In genomic region chr2:69193555-69193954, GRCm38 (mm10) we compare ENCODE assay signal across 21 mouse cellular contexts. TPM values are rescaled to one million over a fixed set of nuclear protein-coding genes. Genes with fewer than 3 reads are reported as not detected.
"Had no signal": no experiment of that assay in that cellular context is flagged by ENCODE, and none has a peak within 500 bp of the region (broad histone marks: within the 10 kb centered on the region; RNA-seq: fewer than 3 reads in every experiment).

No protein-coding gene starts in this region.

- H3K27ac ChIP-seq: intestine, embryonic 15.5 days; layer of hippocampus, adult 2 months; limb, embryonic 13.5 days; liver, embryonic 14.5 days; midbrain, embryonic 13.5 days; stomach, embryonic 15.5 days had no signal

- H3K9me3 ChIP-seq: intestine, embryonic 15.5 days; limb, embryonic 13.5 days; midbrain, embryonic 13.5 days; stomach, embryonic 15.5 days had no signal

- H3K4me3 ChIP-seq: intestine, embryonic 15.5 days; layer of hippocampus, adult 2 months; limb, embryonic 13.5 days; midbrain, embryonic 13.5 days; myocyte; stomach, embryonic 15.5 days had no signal

- DNase-seq: kidney, adult 18-20 months; kidney, postnatal 10 days; kidney, postnatal 4 days; left cerebral cortex, postnatal 4 days; lung, embryonic 14.5 days; right cerebral cortex, postnatal 4 days; spleen, adult 18-20 months; thymus, postnatal 4 days had no signal

- H3K9ac ChIP-seq: intestine, embryonic 15.5 days; limb, embryonic 13.5 days; liver, embryonic 14.5 days; lung, embryonic 14.5 days; midbrain, embryonic 13.5 days; stomach, embryonic 15.5 days had no signal

- H3K4me1 ChIP-seq: intestine, embryonic 15.5 days; limb, embryonic 13.5 days; midbrain, embryonic 13.5 days; stomach, embryonic 15.5 days had no signal

- H3K4me2 ChIP-seq: intestine, embryonic 15.5 days; limb, embryonic 13.5 days; lung, embryonic 14.5 days; midbrain, embryonic 13.5 days; stomach, embryonic 15.5 days had no signal

- H3K27me3 ChIP-seq: intestine, embryonic 15.5 days; limb, embryonic 13.5 days; midbrain, embryonic 13.5 days; stomach, embryonic 15.5 days had no signal

- ATAC-seq: intestine, embryonic 15.5 days; midbrain, embryonic 13.5 days had no signal

RNA-seq across cellular contexts. Expression of gene G6pc2, which starts 17.3 kb away (rescaled TPM):
- total RNA-seq: layer of hippocampus, adult 2 months; layer of hippocampus, postnatal 10 days; left cerebral cortex, postnatal 10 days; left cerebral cortex, postnatal 4 days; liver, adult 2 months; megakaryocyte-erythroid progenitor cell, adult 5-6 weeks; neutrophil, adult 5-6 weeks had no signal
- polyA plus RNA-seq: limb, embryonic 13.5 days; liver, adult 2 months; liver, embryonic 14.5 days; lung, embryonic 14.5 days; midbrain, embryonic 13.5 days; myocyte; neural tube, embryonic 11.5 days had no signal

RNA-seq across cellular contexts. Expression of gene Nostrin, which starts 58.0 kb away (rescaled TPM):
- total RNA-seq: megakaryocyte-erythroid progenitor cell, adult 5-6 weeks had no signal
